Mouse (Mus musculus) thymus, postnatal 0 days (tissue): ENCODE data around the gene Cbx7. TPM values are rescaled to one million over a fixed set of nuclear protein-coding genes. Genes with fewer than 3 reads are reported as not detected.

ENCODE experiments used
- microRNA-seq: library from miRNA; unstranded; fragments of <30 nt; microRNA quantifications from one replicate; pipeline ENCODE4, GENCODE M21; 2016; ENCODE audit warnings: borderline number of aligned reads
- polyA plus RNA-seq: library from polyadenylated mRNA; unstranded; fragments of >200 nt; fragmentation: Nextera tagmentation; extraction: Ambion mirVana; gene quantifications from 2 replicates; pipeline ENCODE4 v1.2.1, GENCODE M21; 2015

The Cbx7 gene
- polyA plus RNA-seq, 1 experiment from 2014 or later, result 10.1 TPM

Small RNAs within 50 kb of the gene (microRNA-seq; reads per million reads assigned to microRNA genes)
- gene Mir7213, result 2.5 reads per million

Other genes starting within 250 kb of the Cbx7 start
- gene Sun2, start 228.6 kb downstream of the Cbx7 start, polyA plus RNA-seq, result 12.4 and 18.4 TPM in 2 replicates
- 39.6 and 42.7 TPM in 2 replicates for gene Dnal4, start 193.3 kb downstream of the Cbx7 start, polyA plus RNA-seq
- 2.0 and 2.3 TPM in 2 replicates for gene Nptxr, start 166.4 kb downstream of the Cbx7 start, polyA plus RNA-seq
- not detected in 2 replicates for gene Npcd, start 136.9 kb downstream of the Cbx7 start, polyA plus RNA-seq
- gene Cbx6, start 136.4 kb downstream of the Cbx7 start, polyA plus RNA-seq, result 54.9 and 55.9 TPM in 2 replicates
- 149 and 159 TPM in 2 replicates for gene Apobec3, start 79.5 kb downstream of the Cbx7 start, polyA plus RNA-seq
- gene Pdgfb, start 43.9 kb upstream of the Cbx7 start, polyA plus RNA-seq, result 2.2 and 2.7 TPM in 2 replicates
- gene Syngr1, start 120.2 kb upstream of the Cbx7 start, polyA plus RNA-seq, result 74.1 and 74.5 TPM in 2 replicates
- gene Rpl3, start 120.7 kb upstream of the Cbx7 start, polyA plus RNA-seq, result 1,085 and 1,101 TPM in 2 replicates
- 37.3 and 38.2 TPM in 2 replicates for gene Tab1, start 162.0 kb upstream of the Cbx7 start, polyA plus RNA-seq
- gene Mgat3, start 202.6 kb upstream of the Cbx7 start, polyA plus RNA-seq, result 4.7 and 5.0 TPM in 2 replicates